ENCODE assay signal across 11 mouse cellular contexts in the genomic region with DNA sequence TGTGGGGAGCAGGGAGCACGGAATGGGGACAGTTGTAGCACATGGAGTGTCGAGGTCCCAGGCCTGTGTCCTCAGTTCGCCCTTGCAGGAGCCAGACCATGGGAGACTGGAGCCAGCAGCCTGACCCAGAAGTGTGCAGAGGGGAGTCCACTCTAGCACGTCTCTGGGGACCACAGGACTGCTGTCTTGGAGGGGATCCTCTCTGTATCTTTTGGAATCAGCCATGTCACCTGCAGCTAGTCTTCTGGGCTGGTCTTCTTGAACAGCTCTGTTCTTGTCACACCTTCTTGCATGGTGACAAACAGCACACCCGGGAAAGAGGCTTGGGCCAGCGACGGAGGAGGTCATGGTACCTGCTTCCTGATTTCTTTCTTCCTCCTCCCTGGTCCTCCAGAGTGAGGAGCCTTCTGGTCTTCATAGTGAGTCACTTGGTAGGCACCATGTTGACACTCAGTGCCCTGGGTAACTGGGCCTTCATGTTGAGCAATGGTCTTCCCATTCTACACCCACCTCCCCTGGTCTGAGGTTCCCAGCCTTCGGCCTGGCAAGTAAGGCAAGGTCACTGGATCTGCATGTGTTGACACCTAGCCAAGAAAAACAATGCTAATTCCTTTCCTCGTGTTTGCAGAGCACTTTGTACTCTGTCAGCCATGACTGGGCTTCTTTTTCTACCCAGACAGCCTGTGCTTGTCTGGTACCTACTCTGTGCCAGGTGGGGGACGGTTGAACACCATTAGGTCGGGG. TPM values are rescaled to one million over a fixed set of nuclear protein-coding genes. Genes with fewer than 3 reads are reported as not detected.
DNase-seq lines count a peak whose midpoint lies in the region; ATAC-seq lines count a peak whose summit lies in the region.
"Had no signal": no experiment of that assay in that cellular context is flagged by ENCODE, and none has a peak within 500 bp of the region (broad histone marks: within the 10 kb centered on the region; RNA-seq: fewer than 3 reads in every experiment).

No protein-coding gene starts in this region.

- no peaks in the 10 kb centered on the region for H3K4me1 ChIP-seq in midbrain, embryonic 13.5 days (replicated peaks)

- H3K27me3 ChIP-seq in midbrain, embryonic 13.5 days = no peaks in the 10 kb centered on the region

- WGBS in midbrain, embryonic 13.5 days = 85% methylated on average over 11 of the region's 11 CpGs

- no peak overlapping the region for H3K4me2 ChIP-seq in midbrain, embryonic 13.5 days (replicated peaks)

- H3K9ac ChIP-seq in midbrain, embryonic 13.5 days (replicated peaks) = no peak overlapping the region

- H3K4me3 ChIP-seq in midbrain, embryonic 13.5 days (replicated peaks) = no peak overlapping the region

- H3K36me3 ChIP-seq in midbrain, embryonic 13.5 days = no peaks in the 10 kb centered on the region

- DNase-seq in adrenal gland, adult 8-10 months = peak; percentile 37
- no peak for DNase-seq in adrenal gland, postnatal 10 days
- peak; percentile 44 for DNase-seq in 3134 (ENCODE audit: extremely low read depth, insufficient read length, low spot score)
- peak; percentile 96 for DNase-seq in gonadal fat pad, adult 2 months (ENCODE audit: low read depth)
- peak; percentile 60 to 63 for DNase-seq in lung, postnatal 4 days
- no peak for DNase-seq in layer of hippocampus, adult 9-11 months
- no peak for DNase-seq in testis, postnatal 10 days (ENCODE audit: low spot score)
- DNase-seq: gastrocnemius, postnatal 14 days; spleen, adult 18-20 months; thymus, adult 2 months had no signal

- no peaks in the 10 kb centered on the region for H3K9me3 ChIP-seq in midbrain, embryonic 13.5 days

- no peak overlapping the region for H3K27ac ChIP-seq in midbrain, embryonic 13.5 days

- no peak for ATAC-seq in midbrain, embryonic 13.5 days

RNA-seq across cellular contexts. Expression of a gene that starts 21.6 kb away (rescaled TPM):
- total RNA-seq in adrenal gland, adult 8-10 months (2022) = 10 to 100 TPM; 13.5 to 18.6 (median 15.2) TPM
- total RNA-seq in adrenal gland, postnatal 10 days (2021) = 10 to 100 TPM; 11.7 to 13.7 TPM
- 28.1 and 31.8 TPM in 2 replicates for polyA plus RNA-seq in gonadal fat pad, adult 2 months (2012; rRNA removed)
- polyA plus RNA-seq in midbrain, embryonic 13.5 days (2015; fragmentation: Nextera tagmentation; extraction: Ambion mirVana) = 2.8 and 4.3 TPM in 2 replicates

RNA-seq across cellular contexts. Expression of a gene that starts 38.6 kb away (rescaled TPM):
- total RNA-seq in adrenal gland, adult 8-10 months (2022) = 100 to 1,000 TPM; 212 to 358 (median 282) TPM
- 100 to 1,000 TPM; 124 to 155 TPM for total RNA-seq in adrenal gland, postnatal 10 days (2021)
- polyA plus RNA-seq in gonadal fat pad, adult 2 months (2012; rRNA removed) = 141 and 159 TPM in 2 replicates
- polyA plus RNA-seq in midbrain, embryonic 13.5 days (2015; fragmentation: Nextera tagmentation; extraction: Ambion mirVana) = 52.6 and 54.7 TPM in 2 replicates

Comparison
In these comparisons a context has a peak if more than half of its experiments do, and no peak if none do; other contexts are left out.
1. DNase-seq: peak in adrenal gland, adult 8-10 months (single experiment), 3134 (single experiment), gonadal fat pad, adult 2 months (single experiment) and lung, postnatal 4 days (2 of 2); none in adrenal gland, postnatal 10 days (single experiment), layer of hippocampus, adult 9-11 months (single experiment) and testis, postnatal 10 days (single experiment).